Comparison of ENCODE assay signal across 8 mouse cellular contexts in genomic region chr1:80758798-80759184, GRCm38 (mm10). TPM values are rescaled to one million over a fixed set of nuclear protein-coding genes. Genes with fewer than 3 reads are reported as not detected.
DNase-seq lines count a peak whose midpoint lies in the region; ATAC-seq and TF ChIP-seq lines count a peak whose summit lies in the region.

No protein-coding gene starts in this region.

- DNase-seq in heart, adult 8-10 months (ENCODE audit: low spot score) = no peak
- no peak for DNase-seq in MEL (ENCODE audit: low read depth, low spot score)
- DNase-seq in hindbrain, embryonic 11.5 days (ENCODE audit: low spot score) = no peak
- peak; percentile 90 for DNase-seq in midbrain, embryonic 11.5 days (ENCODE audit: low spot score, missing footprints)
- no peak for DNase-seq in gastrocnemius, postnatal 25 days
- DNase-seq in embryo, embryonic 10 days (ENCODE audit: low spot score) = no peak
- DNase-seq in retina, embryonic 14.5 days (ENCODE audit: low spot score) = no peak

- H3K27me3 ChIP-seq in heart, embryonic 16.5 days (ENCODE audit: control insufficient read depth, insufficient read depth, low read length) = no peaks in the 10 kb centered on the region; the same call in 1 of the 2 replicates
- H3K27me3 ChIP-seq in MEL (ENCODE audit: control insufficient read depth in 1 of 2, insufficient read depth in 2 of 2, low read length in 2 of 2) = no peaks in the 10 kb centered on the region
- peaks cover 7% of the 10 kb centered on the region; the same call in 1 of the 2 replicates for H3K27me3 ChIP-seq in hindbrain, embryonic 11.5 days (ENCODE audit: control insufficient read depth, insufficient read depth, low read length)
- H3K27me3 ChIP-seq in midbrain, embryonic 11.5 days (ENCODE audit: control insufficient read depth, insufficient read depth, low read length) = no peaks in the 10 kb centered on the region; the same call in 1 of the 2 replicates

- ATAC-seq in heart, embryonic 16.5 days (replicated peaks; ENCODE audit: extremely low read depth, insufficient read depth, low FRiP score) = peak; percentile 19; the same call in 1 of the 2 replicates
- ATAC-seq in hindbrain, embryonic 11.5 days (ENCODE audit: low FRiP score) = 0 out of 2 replicates have a peak, but pooled peaks have one; percentile 6
- peak; percentile 20 for ATAC-seq in midbrain, embryonic 11.5 days (ENCODE audit: low FRiP score)

- peaks cover 10% of the 10 kb centered on the region for H3K4me1 ChIP-seq in heart, embryonic 16.5 days (ENCODE audit: control insufficient read depth, insufficient read depth, low read length)
- H3K4me1 ChIP-seq in MEL (ENCODE audit: control insufficient read depth in 1 of 2, insufficient read depth in 2 of 2, low read length in 2 of 2) = peaks cover 11 to 25% of the 10 kb centered on the region in 2 experiments
- no peaks in the 10 kb centered on the region for H3K4me1 ChIP-seq in hindbrain, embryonic 11.5 days (replicated peaks; ENCODE audit: control insufficient read depth, insufficient read depth, low read length)
- peaks cover 12% of the 10 kb centered on the region for H3K4me1 ChIP-seq in midbrain, embryonic 11.5 days (ENCODE audit: control insufficient read depth, insufficient read depth, low read length)

- H3K9ac ChIP-seq in heart, embryonic 16.5 days (ENCODE audit: low read length) = peak overlapping the region; percentile 80
- peak overlapping the region; percentile 78 for H3K9ac ChIP-seq in MEL (ENCODE audit: control insufficient read depth, low read depth, low read length, poor library complexity, severe bottlenecking)
- peak overlapping the region; percentile 64 for H3K9ac ChIP-seq in hindbrain, embryonic 11.5 days (ENCODE audit: low read depth, low read length)
- peak overlapping the region; percentile 66 for H3K9ac ChIP-seq in midbrain, embryonic 11.5 days (ENCODE audit: low read length)

- TF ChIP-seq CTCF in MEL (IDR thresholded peaks at IDR 0.05 in 2 of 3, conservative IDR thresholded peaks at IDR 0.05 in 1 of 3; ENCODE audit: control insufficient read depth in 1 of 3, insufficient read depth in 1 of 3, low read depth in 2 of 3, low read length in 3 of 3, poor library complexity in 1 of 3, severe bottlenecking in 1 of 3) = no peak

- no peak for TF ChIP-seq EP300 in MEL (IDR thresholded peaks at IDR 0.05; ENCODE audit: low read depth in 1 of 2, low read length in 2 of 2)

- H3K27ac ChIP-seq in heart, embryonic 16.5 days (ENCODE audit: low read length) = no peak overlapping the region
- peak overlapping the region; percentile 33; the same call in 1 of the 2 replicates for H3K27ac ChIP-seq in MEL (ENCODE audit: control insufficient read depth, low read depth, low read length)
- no peak overlapping the region for H3K27ac ChIP-seq in hindbrain, embryonic 11.5 days (ENCODE audit: low read depth, low read length)
- no peak overlapping the region for H3K27ac ChIP-seq in midbrain, embryonic 11.5 days (ENCODE audit: low read depth, low read length)

- peaks cover 12% of the 10 kb centered on the region for H3K79me2 ChIP-seq in MEL (ENCODE audit: control insufficient read depth, insufficient read depth, low read length, poor library complexity)

- 13% methylated on average over 6 of the region's 6 CpGs for WGBS in heart, embryonic 16.5 days
- WGBS in hindbrain, embryonic 11.5 days = 13% methylated on average over 6 of the region's 6 CpGs
- WGBS in midbrain, embryonic 11.5 days = 14% methylated on average over 6 of the region's 6 CpGs

- no peaks in the 10 kb centered on the region for H3K9me3 ChIP-seq in heart, embryonic 16.5 days (replicated peaks; ENCODE audit: control insufficient read depth, low read length)
- no peaks in the 10 kb centered on the region for H3K9me3 ChIP-seq in MEL (replicated peaks; ENCODE audit: insufficient read depth, low read length)
- no peaks in the 10 kb centered on the region for H3K9me3 ChIP-seq in hindbrain, embryonic 11.5 days (ENCODE audit: control insufficient read depth, low read length)
- no peaks in the 10 kb centered on the region for H3K9me3 ChIP-seq in midbrain, embryonic 11.5 days (ENCODE audit: control insufficient read depth, low read length)

- peak overlapping the region; percentile 98 for H3K4me2 ChIP-seq in heart, embryonic 16.5 days (ENCODE audit: low read depth, low read length)
- peak overlapping the region; percentile 96 for H3K4me2 ChIP-seq in hindbrain, embryonic 11.5 days (replicated peaks; ENCODE audit: low read depth, low read length)
- peak overlapping the region; percentile 78 for H3K4me2 ChIP-seq in midbrain, embryonic 11.5 days

- no peaks in the 10 kb centered on the region for H3K36me3 ChIP-seq in heart, embryonic 16.5 days (ENCODE audit: control insufficient read depth, insufficient read depth)
- H3K36me3 ChIP-seq in MEL (ENCODE audit: control insufficient read depth in 1 of 2, insufficient read depth in 2 of 2, low read length in 2 of 2) = peaks cover 0 to 26% of the 10 kb centered on the region in 2 experiments; a peak in 2 of 4 replicates
- H3K36me3 ChIP-seq in hindbrain, embryonic 11.5 days (ENCODE audit: control insufficient read depth, insufficient read depth, low read length) = no peaks in the 10 kb centered on the region
- H3K36me3 ChIP-seq in midbrain, embryonic 11.5 days (ENCODE audit: control insufficient read depth, insufficient read depth, low read length) = no peaks in the 10 kb centered on the region

- no peak for TF ChIP-seq POLR2A in MEL (IDR thresholded peaks at IDR 0.05; ENCODE audit: control insufficient read depth in 1 of 2, insufficient read depth in 1 of 2, low read depth in 1 of 2, low read length in 2 of 2, poor library complexity in 1 of 2)

- H3K4me3 ChIP-seq in heart, embryonic 16.5 days (ENCODE audit: low read length) = peak overlapping the region; percentile 80
- H3K4me3 ChIP-seq in MEL (ENCODE audit: control insufficient read depth in 1 of 2, insufficient read depth in 1 of 2, low read depth in 2 of 2, low read length in 2 of 2) = peak overlapping the region; percentile 80 to 82
- peak overlapping the region; percentile 62 for H3K4me3 ChIP-seq in hindbrain, embryonic 11.5 days (ENCODE audit: low read depth, low read length)
- peak overlapping the region; percentile 60 for H3K4me3 ChIP-seq in midbrain, embryonic 11.5 days (ENCODE audit: low read depth, low read length)

- TF ChIP-seq RAD21 in MEL (IDR thresholded peaks at IDR 0.05; ENCODE audit: low read depth, low read length) = no peak

TF ChIP-seq in MEL, 35 proteins besides CTCF, POLR2A, EP300 and RAD21:
- TF ChIP-seq JUND (IDR thresholded peaks at IDR 0.05; ENCODE audit: low read depth, low read length) (no peak), ZMIZ1 (IDR thresholded peaks at IDR 0.05; ENCODE audit: low read depth, low read length) (0 out of 2 replicates have a peak, but pooled peaks have one; percentile 18), SIN3A (IDR thresholded peaks at IDR 0.05; ENCODE audit: low read length) (peak; percentile 8; the same call in 1 of the 2 replicates), TBP (IDR thresholded peaks at IDR 0.05; ENCODE audit: low read depth, low read length) (no peak)

RNA-seq across cellular contexts. Expression of gene Dock10, which starts 0.5 kb away (rescaled TPM):
- 3.5 and 5.4 TPM in 2 replicates for polyA plus RNA-seq in heart, embryonic 16.5 days (2015; fragmentation: Nextera tagmentation; extraction: Ambion mirVana)
- 1 to 10 TPM; 3.5 to 4.8 (median 4.3) TPM for total RNA-seq in heart, adult 8-10 months (2022)
- total RNA-seq in MEL (2012; rRNA removed) = 12.1 and 14.3 TPM in 2 replicates
- 10 to 100 TPM; 11.5 to 74.0 TPM for polyA plus RNA-seq in MEL (2012; ENCODE audit: insufficient read depth in 1 of 2, insufficient read length in 2 of 2, low read depth in 1 of 2, low replicate concordance in 2 of 2, missing spikeins in 1 of 2)
- polyA plus RNA-seq in hindbrain, embryonic 11.5 days (2014; fragmentation: Nextera tagmentation; extraction: Ambion mirVana) = 4.3 and 4.7 TPM in 2 replicates
- 2.6 and 2.9 TPM in 2 replicates for polyA plus RNA-seq in midbrain, embryonic 11.5 days (2014; fragmentation: Nextera tagmentation; extraction: Ambion mirVana)
- total RNA-seq in gastrocnemius, postnatal 25 days (2021) = 1 to 10 TPM; 4.0 to 4.2 TPM
